Mouse (Mus musculus) left cerebral cortex, adult 8-10 months (tissue): ENCODE measurements at regions not wholly inside any gene's neighbourhood (a gene's known extent, or its start where the extent isn't known, plus 50 kb on each side); places are given as distances from the start of the nearest gene placed in this dataset.

Source experiments
- DNase-seq, 2 experiments: peaks; one replicate each; pipeline ENCODE4 v3.0.0; 2022; ENCODE audit warnings: low spot score in 2 of 2

DNA sequence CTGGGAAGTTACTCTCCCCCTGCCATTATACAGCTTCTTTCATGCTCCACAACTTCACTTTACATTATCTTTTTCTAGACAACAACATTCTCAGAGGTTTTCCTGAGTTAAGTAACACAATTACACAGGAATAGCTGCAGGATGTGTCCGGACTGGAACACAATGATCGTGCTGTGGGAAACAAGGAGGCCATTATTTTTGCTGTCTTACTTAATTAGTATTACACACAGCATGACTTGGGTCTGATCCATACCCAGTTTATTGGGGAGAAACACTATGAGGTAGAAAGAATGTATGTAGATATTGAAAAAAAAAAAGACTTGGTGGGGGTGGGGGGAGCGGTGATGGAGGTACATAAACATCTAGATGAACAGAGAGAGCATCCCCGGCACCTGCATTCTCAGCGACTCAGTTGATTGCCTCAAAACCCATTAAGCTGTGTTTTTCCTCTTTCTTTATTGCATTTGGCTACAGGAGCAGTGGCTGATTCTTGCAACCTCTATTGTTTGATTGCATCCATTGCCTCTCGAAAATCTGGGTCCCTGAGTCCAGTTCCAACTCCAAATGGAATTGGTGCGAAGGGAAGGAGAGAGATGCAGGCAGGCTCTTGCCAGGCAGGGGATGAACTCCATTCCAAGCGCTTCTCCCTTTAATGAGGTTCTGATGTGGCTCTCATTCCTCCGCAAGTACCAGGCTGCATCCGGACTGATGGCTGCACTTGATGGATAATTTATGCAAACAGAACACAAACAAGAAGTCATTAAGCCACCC lies 529.8 kb downstream of the Slc4a3 start:
- DNase-seq = no peak

- DNase-seq = no peak
Observed at GRCm38 (mm10) chr1:76080241-76080640, 534.2 kb downstream of the Slc4a3 start.

DNA sequence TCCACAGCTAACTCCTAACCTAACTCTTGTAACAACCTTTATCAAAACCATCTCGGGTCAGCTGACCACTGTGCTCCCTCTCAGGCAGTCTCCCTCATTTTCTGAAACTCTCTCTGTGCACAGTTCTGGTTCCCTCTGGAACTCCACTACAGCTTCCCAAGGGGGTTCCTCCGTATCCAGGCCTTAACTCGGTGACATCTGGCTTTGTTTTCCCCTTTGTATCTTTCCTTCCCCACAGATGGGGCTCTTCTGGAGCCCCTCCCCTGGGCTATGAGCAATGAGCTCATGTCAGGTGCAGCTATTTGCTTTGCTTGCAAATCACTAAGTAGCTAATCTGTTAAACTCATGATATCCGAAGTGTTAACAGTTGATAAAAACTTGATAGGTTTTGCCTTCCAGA lies 535.6 kb downstream of the Slc4a3 start:
- DNase-seq = no peak

- no peak for DNase-seq
Observed at GRCm38 (mm10) chr1:76083273-76084036, 537.4 kb downstream of the Slc4a3 start.

- DNase-seq = no peak
Observed at GRCm38 (mm10) chr1:76091031-76091430, 545.0 kb downstream of the Slc4a3 start.

DNA sequence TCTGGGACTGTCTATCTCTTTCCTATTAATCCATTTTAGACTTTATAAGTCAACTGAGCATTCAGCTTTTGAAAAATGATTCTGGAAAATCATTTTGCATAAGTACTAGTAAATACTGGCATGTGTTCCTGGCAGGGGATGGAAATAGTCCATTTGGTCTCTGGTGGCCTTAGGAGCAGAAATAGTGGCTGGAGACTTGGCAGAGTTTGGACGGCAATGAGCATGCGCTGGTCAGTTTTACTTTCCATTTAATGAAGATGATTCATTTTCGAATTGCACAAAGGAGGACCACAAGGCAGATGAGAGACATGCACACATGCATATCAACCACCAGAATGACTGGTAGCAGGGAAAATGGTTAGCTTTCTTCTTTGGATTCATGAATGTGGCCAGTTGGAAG lies 567.2 kb downstream of the Slc4a3 start:
- no peak for DNase-seq

GRCm38 (mm10) chr1:76120840-76121239 lies 574.8 kb downstream of the Slc4a3 start:
- no peak for DNase-seq

- no peak for DNase-seq
Observed at GRCm38 (mm10) chr1:76130353-76130752, 584.3 kb downstream of the Slc4a3 start.

GRCm38 (mm10) chr1:76136810-76137209 lies 590.7 kb downstream of the Slc4a3 start:
- no peak for DNase-seq

GRCm38 (mm10) chr1:76137701-76138100 lies 591.6 kb downstream of the Slc4a3 start:
- DNase-seq = no peak

GRCm38 (mm10) chr1:76143516-76143915 lies 597.5 kb downstream of the Slc4a3 start:
- no peak for DNase-seq

DNA sequence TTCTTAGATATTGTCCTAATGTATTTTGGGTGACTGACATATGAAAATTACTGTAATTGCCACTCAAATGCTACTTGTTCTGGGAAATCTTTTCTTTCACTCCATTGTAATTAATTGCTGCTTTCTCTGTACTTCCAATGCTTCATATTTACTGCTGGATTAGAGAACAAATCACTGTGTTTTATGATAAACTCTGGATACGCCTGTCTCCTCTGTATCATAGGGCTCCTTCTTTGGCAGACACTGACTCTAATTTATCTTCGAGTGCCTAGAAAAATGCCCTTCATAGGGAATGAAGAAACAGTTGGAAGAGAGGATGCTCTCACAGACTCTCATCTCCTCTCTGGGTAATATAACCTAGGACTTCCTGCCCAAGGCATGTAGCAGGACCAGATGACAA lies 602.9 kb downstream of the Slc4a3 start:
- no peak for DNase-seq

DNA sequence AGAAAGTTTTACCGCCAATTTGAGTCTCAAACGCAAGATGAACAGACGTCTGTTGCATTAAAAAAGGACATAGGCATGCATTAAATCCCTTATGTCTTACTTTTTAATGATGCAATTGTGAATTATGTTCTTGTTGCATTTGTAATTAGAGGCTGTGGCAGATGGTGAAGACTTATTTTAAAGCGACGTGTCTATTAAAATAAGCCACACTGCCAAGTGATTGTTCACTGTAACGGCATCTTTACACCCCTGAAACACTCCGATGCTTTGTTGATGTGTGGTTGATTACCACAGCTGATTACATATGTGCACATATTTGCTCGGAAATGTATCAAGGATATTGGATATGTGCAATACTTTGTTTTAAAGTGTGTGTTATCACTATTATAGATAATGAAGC lies 610.2 kb downstream of the Slc4a3 start:
- DNase-seq = no peak

GRCm38 (mm10) chr1:76167486-76167885 lies 621.4 kb downstream of the Slc4a3 start:
- no peak for DNase-seq

- no peak for DNase-seq
Observed at GRCm38 (mm10) chr1:76181181-76181580, 635.1 kb downstream of the Slc4a3 start.

- no peak for DNase-seq
Observed at GRCm38 (mm10) chr1:76194844-76195243, 648.8 kb downstream of the Slc4a3 start.

- DNase-seq = no peak
Observed at GRCm38 (mm10) chr1:76197651-76198050, 651.6 kb downstream of the Slc4a3 start.

GRCm38 (mm10) chr1:76200906-76201305 lies 654.8 kb downstream of the Slc4a3 start:
- no peak for DNase-seq

DNA sequence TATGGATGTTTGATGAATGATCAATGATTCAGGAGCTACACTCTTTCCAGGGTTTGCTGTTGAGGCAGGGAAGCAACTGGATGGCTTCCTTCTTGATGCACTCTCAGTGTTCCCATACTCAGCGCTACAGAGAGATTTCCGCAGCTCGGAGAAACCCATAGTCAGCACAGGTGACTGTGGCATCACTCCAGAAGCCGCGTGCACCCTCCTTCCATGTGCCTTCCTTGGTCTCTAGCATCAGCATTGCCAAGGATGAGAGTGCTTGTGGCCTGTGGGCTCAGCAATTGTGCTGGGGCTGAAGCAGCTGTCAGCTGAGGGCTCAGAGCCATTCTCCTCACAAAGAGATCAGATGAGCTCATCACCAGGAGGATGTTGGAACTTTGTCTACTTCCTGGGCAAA lies 666.4 kb downstream of the Slc4a3 start:
- no peak for DNase-seq

DNA sequence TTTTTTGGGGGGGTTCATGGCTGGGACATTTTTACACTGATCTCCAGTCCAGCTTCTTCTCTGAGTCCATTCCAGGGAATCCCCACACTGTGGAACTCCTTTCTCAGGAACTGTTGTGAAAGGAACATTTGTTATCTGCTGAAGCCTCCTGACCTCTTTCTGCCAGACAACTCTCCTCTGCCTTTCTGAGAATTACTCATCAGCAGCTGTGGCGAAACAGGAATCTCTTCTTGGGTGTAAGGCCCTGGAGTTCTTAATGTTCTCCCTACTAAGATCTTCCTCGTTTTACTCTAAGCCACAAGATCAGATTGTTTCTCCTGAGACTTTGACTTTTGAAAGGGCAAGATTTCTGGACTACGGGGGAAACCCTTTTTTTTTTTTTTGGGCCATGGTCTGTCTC lies 698.7 kb downstream of the Slc4a3 start:
- DNase-seq = no peak

DNA sequence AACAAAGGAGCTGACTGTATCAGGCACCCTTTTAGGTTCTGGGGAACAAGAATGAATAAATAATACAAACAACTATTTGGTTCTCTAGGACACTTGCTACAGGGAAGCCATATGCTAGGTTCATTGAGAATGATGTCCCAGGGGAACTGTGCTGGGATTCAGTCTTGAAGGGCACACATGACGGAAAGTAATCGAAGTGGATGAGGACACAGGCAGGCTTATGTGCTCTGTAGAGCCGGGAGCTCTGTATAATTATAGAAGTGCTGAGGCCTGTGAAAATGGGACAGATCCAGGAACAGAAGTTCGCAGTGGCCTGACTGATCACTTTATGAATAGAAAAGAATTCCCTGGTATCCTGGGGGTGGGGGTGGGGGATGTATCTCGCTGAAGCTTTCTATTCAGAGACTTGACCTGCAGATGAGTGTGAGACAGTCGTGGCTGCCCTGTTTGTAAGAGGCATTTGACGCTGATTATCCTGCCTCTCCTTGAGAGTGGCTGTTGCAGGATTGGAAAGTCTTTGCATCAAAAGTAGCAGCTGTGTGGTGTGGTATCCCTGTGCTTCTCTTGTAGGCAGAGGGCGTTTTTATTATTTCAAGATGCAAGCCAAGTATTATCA lies 700.2 kb downstream of the Slc4a3 start:
- no peak for DNase-seq

- no peak for DNase-seq
Observed at GRCm38 (mm10) chr1:76247126-76247525, 701.1 kb downstream of the Slc4a3 start.
